Mouse (Mus musculus) stomach, postnatal 0 days (tissue): ENCODE data around the gene Mad2l1.

Experiments
- CTCF ChIP-seq: IDR thresholded peaks from 2 replicates; pipeline ENCODE4 v1.5.1; 2016; ENCODE audit warnings: antibody characterized with exemption, low read depth, mild to moderate bottlenecking, moderate library complexity
- EP300 ChIP-seq: optimal IDR thresholded peaks from 2 replicates; pipeline ENCODE3; 2016; ENCODE audit warnings: antibody characterized with exemption

DNA sequence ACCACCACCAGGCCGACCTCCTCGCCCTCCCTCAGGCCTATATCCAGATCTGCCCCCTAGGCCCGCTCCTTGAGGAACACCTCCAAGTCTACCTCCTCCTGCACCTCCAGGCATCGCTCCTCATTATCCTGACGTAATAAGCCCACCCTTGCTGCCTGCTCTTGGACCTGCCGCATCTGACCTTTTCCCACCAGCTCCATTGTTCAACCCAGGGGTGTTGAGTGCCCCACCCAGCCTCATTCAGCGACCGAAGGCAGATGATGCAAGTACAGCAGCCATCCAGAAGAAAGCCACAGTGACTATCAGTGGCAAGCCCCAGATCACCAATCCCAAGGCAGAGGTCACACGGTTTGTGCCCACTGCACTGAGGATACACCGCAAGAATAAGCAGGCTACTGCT, 6.8 kb upstream of the Mad2l1 start:
- no peak for TF ChIP-seq EP300
- TF ChIP-seq CTCF: no peak
